Mouse (Mus musculus) megakaryocyte, embryonic 14.5 days (primary cell): ENCODE data around the gene Hp1bp3.

ENCODE experiments used
- FLI1 ChIP-seq: IDR thresholded peaks from 2 replicates; pipeline ENCODE4 v1.6.1; 2012; ENCODE audit warnings: low read length, inconsistent platforms, mixed read lengths
- GATA1 ChIP-seq: IDR thresholded peaks from 3 replicates; pipeline ENCODE4 v1.6.1; 2012; ENCODE audit warnings: mixed read lengths, low read length, inconsistent platforms, borderline replicate concordance

GRCm38 (mm10) chr4:138180719-138181118 is 35.4 kb upstream of the Hp1bp3 start:
- TF ChIP-seq GATA1, result no peak
- TF ChIP-seq FLI1, result no peak
